Mouse (Mus musculus): Measurements from ENCODE around the gene Bex4. TPM values are rescaled to one million over a fixed set of nuclear protein-coding genes. Genes with fewer than 3 reads are reported as not detected.

Bex4 gene
- total RNA-seq, 1 experiment from 2014 or later = 26.4 TPM

GRCm38 (mm10) chrX:136171189-136172117 is 32.7 kb downstream of the Bex4 start:
- ATAC-seq (replicated peaks in 1 of 2; ENCODE audit: insufficient read depth in 1 of 2, low FRiP score in 2 of 2, low TSS enrichment in 1 of 2, low read depth in 1 of 2, poor library complexity in 2 of 2, severe bottlenecking in 2 of 2) = peak; percentile 30 to 61; a peak in 3 of 4 replicates

GRCm38 (mm10) chrX:136172118-136172551 is 33.3 kb downstream of the Bex4 start, which contains the start of gene Tceal8:
Gene Tceal8 (minus strand): TSS chrX:136172342.
- ATAC-seq (replicated peaks in 1 of 2; ENCODE audit: insufficient read depth in 1 of 2, low FRiP score in 2 of 2, low TSS enrichment in 1 of 2, low read depth in 1 of 2, poor library complexity in 2 of 2, severe bottlenecking in 2 of 2) = peak; percentile 97 to 99

GRCm38 (mm10) chrX:136172786-136173185 is 34.0 kb downstream of the Bex4 start:
- ATAC-seq (replicated peaks in 1 of 2; ENCODE audit: insufficient read depth in 1 of 2, low FRiP score in 2 of 2, low TSS enrichment in 1 of 2, low read depth in 1 of 2, poor library complexity in 2 of 2, severe bottlenecking in 2 of 2) = no peak

- peak; percentile 80 to 89 for ATAC-seq (replicated peaks in 1 of 2; ENCODE audit: insufficient read depth in 1 of 2, low FRiP score in 2 of 2, low TSS enrichment in 1 of 2, low read depth in 1 of 2, poor library complexity in 2 of 2, severe bottlenecking in 2 of 2)
Observed at GRCm38 (mm10) chrX:136180897-136181553, 42.2 kb downstream of the Bex4 start.

- ATAC-seq (replicated peaks in 1 of 2; ENCODE audit: insufficient read depth in 1 of 2, low FRiP score in 2 of 2, low TSS enrichment in 1 of 2, low read depth in 1 of 2, poor library complexity in 2 of 2, severe bottlenecking in 2 of 2) = no peak
Observed at GRCm38 (mm10) chrX:136183107-136183506, 44.3 kb downstream of the Bex4 start.

Other genes starting within 250 kb of the Bex4 start
- gene Arxes2, start 145.2 kb upstream of the Bex4 start, total RNA-seq (2017) = 1.4 and 4.7 TPM in 2 replicates
- not detected in 2 replicates for gene Arxes1, start 105.6 kb upstream of the Bex4 start, total RNA-seq (2017)
- 1.2 and 3.5 TPM in 2 replicates for gene Bex2, start 70.8 kb upstream of the Bex4 start, total RNA-seq (2017)
- gene Nxf3, start 53.7 kb upstream of the Bex4 start, total RNA-seq (2017) = not detected in 2 replicates
- gene Tceal8, start 33.3 kb downstream of the Bex4 start, total RNA-seq (2017) = 90.9 and 95.8 TPM in 2 replicates
- gene Tceal5, start 64.9 kb downstream of the Bex4 start, total RNA-seq (2017) = 1.6 and 10.1 TPM in 2 replicates
- gene Tceal7, start 75.8 kb downstream of the Bex4 start, total RNA-seq (2017) = not detected in 2 replicates
- gene Bex1, start 76.5 kb downstream of the Bex4 start, total RNA-seq (2017) = 35.0 and 39.9 TPM in 2 replicates
- gene Tceal9, start 106.1 kb downstream of the Bex4 start, total RNA-seq (2017) = 262 and 339 TPM in 2 replicates
- 162 and 194 TPM in 2 replicates for gene Bex3, start 131.3 kb downstream of the Bex4 start, total RNA-seq (2017)

Data from hematopoietic stem cell, adult 5-6 weeks (primary cell).